Mouse (Mus musculus) spleen, adult 10 weeks (tissue): Measurements from ENCODE around the gene Tbx10. TPM values are rescaled to one million over a fixed set of nuclear protein-coding genes. Genes with fewer than 3 reads are reported as not detected.

Experiments used
- polyA plus RNA-seq: library from polyadenylated mRNA; stranded (reverse); fragments of 350-450 nt; fragmentation: Illumina TruSeq; extraction: RNeasy Lipid Tissue Mini Kit (QIAGEN cat#74804); gene quantifications from one replicate; pipeline ENCODE4 v1.2.3, GENCODE M21; 2015; ENCODE audit warnings: low replicate concordance; ENCODE audit not compliant: insufficient read depth

Tbx10 gene
- not detected for polyA plus RNA-seq

GRCm38 (mm10) chr19:3992416-3992815 lies at the start of gene Tbx10:
Gene Tbx10 (plus strand): TSS chr19:3992752.

GRCm38 (mm10) chr19:3958470-3958869 lies 34.1 kb upstream of the Tbx10 start, which contains the start of gene Aldh3b3:
Gene Aldh3b3 (plus strand): TSS chr19:3958645.

GRCm38 (mm10) chr19:3972229-3972628 lies 20.3 kb upstream of the Tbx10 start, which contains the start of gene Aldh3b2:
Gene Aldh3b2 (plus strand): TSS chr19:3972328.

GRCm38 (mm10) chr19:3986334-3986733 lies 6.2 kb upstream of the Tbx10 start, which contains the start of gene Acy3:
Gene Acy3 (plus strand): TSS chr19:3986570.

GRCm38 (mm10) chr19:4000119-4000900 lies 7.8 kb downstream of the Tbx10 start, which contains the start of the genes Nudt8 and Gm49405:
Gene Nudt8 (plus strand): TSS chr19:4000580.
Gene Gm49405 (plus strand): TSS chr19:4000626.

GRCm38 (mm10) chr19:4003112-4003511 lies 10.6 kb downstream of the Tbx10 start, which contains the start of gene Doc2g:
Gene Doc2g (plus strand): TSS chr19:4003313.

GRCm38 (mm10) chr19:4012432-4013022 lies 20.0 kb downstream of the Tbx10 start, which contains the start of gene Ndufv1:
Gene Ndufv1 (minus strand): TSS chr19:4012806.

GRCm38 (mm10) chr19:4037788-4038232 lies 45.3 kb downstream of the Tbx10 start, which contains the start of gene Gstp1:
Gene Gstp1 (minus strand): TSS chr19:4037985.

GRCm38 (mm10) chr19:4045966-4046865 lies 53.7 kb downstream of the Tbx10 start, which contains the start of gene Gstp2:
Gene Gstp2 (minus strand): TSS chr19:4046023.

Other genes starting within 250 kb of the Tbx10 start
- 79.8 TPM for gene Kmt5b, start 225.3 kb upstream of the Tbx10 start, polyA plus RNA-seq
- gene Chka, start 141.0 kb upstream of the Tbx10 start, polyA plus RNA-seq = 68.8 TPM
- gene Tcirg1, start 85.6 kb upstream of the Tbx10 start, polyA plus RNA-seq = 55.5 TPM
- 42.9 TPM for gene Ndufs8, start 80.0 kb upstream of the Tbx10 start, polyA plus RNA-seq
- 10.8 TPM for gene Aldh3b1, start 62.9 kb upstream of the Tbx10 start, polyA plus RNA-seq
- gene Unc93b1, start 57.6 kb upstream of the Tbx10 start, polyA plus RNA-seq = 210 TPM
- not detected for gene Aldh3b3, start 34.1 kb upstream of the Tbx10 start, polyA plus RNA-seq
- not detected for gene Aldh3b2, start 20.4 kb upstream of the Tbx10 start, polyA plus RNA-seq
- 2.4 TPM for gene Acy3, start 6.2 kb upstream of the Tbx10 start, polyA plus RNA-seq
- gene Nudt8, start 7.8 kb downstream of the Tbx10 start, polyA plus RNA-seq = 4.0 TPM
- gene Gm49405, start 7.9 kb downstream of the Tbx10 start, polyA plus RNA-seq = 3.0 TPM
- gene Doc2g, start 10.6 kb downstream of the Tbx10 start, polyA plus RNA-seq = 3.4 TPM
- 41.0 TPM for gene Ndufv1, start 20.1 kb downstream of the Tbx10 start, polyA plus RNA-seq
- 108 TPM for gene Gstp1, start 45.2 kb downstream of the Tbx10 start, polyA plus RNA-seq
- gene Gstp2, start 53.3 kb downstream of the Tbx10 start, polyA plus RNA-seq = 5.3 TPM
- 9.2 TPM for gene Gstp3, start 66.8 kb downstream of the Tbx10 start, polyA plus RNA-seq
- not detected for gene Cabp2, start 88.8 kb downstream of the Tbx10 start, polyA plus RNA-seq
- 46.1 TPM for gene Cdk2ap2, start 104.4 kb downstream of the Tbx10 start, polyA plus RNA-seq
- 39.9 TPM for gene Pitpnm1, start 107.2 kb downstream of the Tbx10 start, polyA plus RNA-seq
- gene Aip, start 133.1 kb downstream of the Tbx10 start, polyA plus RNA-seq = 28.1 TPM
- 0.10 TPM for gene Gpr152, start 147.0 kb downstream of the Tbx10 start, polyA plus RNA-seq
- 6.4 TPM for gene Cabp4, start 151.3 kb downstream of the Tbx10 start, polyA plus RNA-seq
- 285 TPM for gene Coro1b, start 155.9 kb downstream of the Tbx10 start, polyA plus RNA-seq
- 73.4 TPM for gene Ptprcap, start 160.9 kb downstream of the Tbx10 start, polyA plus RNA-seq
- gene Rps6kb2, start 170.6 kb downstream of the Tbx10 start, polyA plus RNA-seq = 27.8 TPM
- 35.2 TPM for gene Carns1, start 182.7 kb downstream of the Tbx10 start, polyA plus RNA-seq
- 187 TPM for gene Tbc1d10c, start 198.5 kb downstream of the Tbx10 start, polyA plus RNA-seq
- gene Ppp1ca, start 199.3 kb downstream of the Tbx10 start, polyA plus RNA-seq = 364 TPM
- 41.7 TPM for gene Rad9a, start 208.9 kb downstream of the Tbx10 start, polyA plus RNA-seq
- gene Clcf1, start 221.5 kb downstream of the Tbx10 start, polyA plus RNA-seq = 57.2 TPM
- gene AC109138.7, start 221.6 kb downstream of the Tbx10 start, polyA plus RNA-seq = not detected
- 91.3 TPM for gene Pold4, start 239.1 kb downstream of the Tbx10 start, polyA plus RNA-seq